Mouse (Mus musculus) erythroblast, embryonic 14.5 days (primary cell): ENCODE results near the gene Fbxw9. TPM values are rescaled to one million over a fixed set of nuclear protein-coding genes. Genes with fewer than 3 reads are reported as not detected.

Experiments
- H3K27me3 ChIP-seq: 2 replicates; pipeline ENCODE4 v1.6.1; 2012; ENCODE audit warnings: inconsistent platforms; ENCODE audit not compliant: control insufficient read depth
- H3K36me3 ChIP-seq: 2 replicates; pipeline ENCODE4 v1.6.1; 2012; ENCODE audit warnings: mild to moderate bottlenecking, inconsistent platforms; ENCODE audit not compliant: control insufficient read depth
- H3K4me1 ChIP-seq: 2 replicates; pipeline ENCODE4 v1.6.1; 2012; ENCODE audit warnings: inconsistent platforms; ENCODE audit not compliant: control insufficient read depth
- H3K4me3 ChIP-seq: replicated peaks from 2 replicates; pipeline ENCODE3; 2012; ENCODE audit warnings: moderate library complexity, mild to moderate bottlenecking, inconsistent platforms
- H3K9me3 ChIP-seq: 2 replicates; pipeline ENCODE4 v1.6.1; 2012; ENCODE audit warnings: low read length, inconsistent platforms, mixed read lengths; ENCODE audit not compliant: control insufficient read depth
- GATA1 ChIP-seq: IDR thresholded peaks from 2 replicates; pipeline ENCODE4 v1.6.1; 2012; ENCODE audit warnings: low read length, inconsistent platforms, mixed read lengths
- TAL1 ChIP-seq: IDR thresholded peaks from 3 replicates; pipeline ENCODE4 v1.6.1; 2012; ENCODE audit warnings: low read length, inconsistent platforms, mixed read lengths
- polyA plus RNA-seq: library from polyadenylated mRNA; stranded (reverse); fragments of >175 nt; gene quantifications from 2 replicates; pipeline ENCODE4 v1.2.3, GENCODE M21; 2012

Fbxw9 gene
- polyA plus RNA-seq, 1 experiment = 0.54 TPM

- peaks cover 55% of the 10 kb centered on the region for H3K36me3 ChIP-seq
- H3K4me3 ChIP-seq = peak overlapping the region; percentile 91
- TF ChIP-seq TAL1 (no peak), GATA1 (no peak)
- no peaks in the 10 kb centered on the region for H3K27me3 ChIP-seq
- H3K9me3 ChIP-seq = no peaks in the 10 kb centered on the region
- peaks cover 69% of the 10 kb centered on the region for H3K4me1 ChIP-seq
Measured at GRCm38 (mm10) chr8:85035165-85035727, 24.6 kb upstream of the Fbxw9 start.

GRCm38 (mm10) chr8:85035728-85036310 is 24.0 kb upstream of the Fbxw9 start:
- H3K4me3 ChIP-seq = peak overlapping the region; percentile 91
- no peaks in the 10 kb centered on the region for H3K9me3 ChIP-seq
- peaks cover 56% of the 10 kb centered on the region for H3K36me3 ChIP-seq
- no peak for TF ChIP-seq GATA1
- no peak for TF ChIP-seq TAL1
- no peaks in the 10 kb centered on the region for H3K27me3 ChIP-seq
- peaks cover 70% of the 10 kb centered on the region for H3K4me1 ChIP-seq

- peak overlapping the region; percentile 91 for H3K4me3 ChIP-seq
- peaks cover 74% of the 10 kb centered on the region for H3K4me1 ChIP-seq
- TF ChIP-seq GATA1 = no peak
- TF ChIP-seq TAL1 = no peak
- H3K9me3 ChIP-seq = no peaks in the 10 kb centered on the region
- no peaks in the 10 kb centered on the region for H3K27me3 ChIP-seq
- peaks cover 57% of the 10 kb centered on the region for H3K36me3 ChIP-seq
Measured at GRCm38 (mm10) chr8:85036381-85036717, 23.5 kb upstream of the Fbxw9 start.

GRCm38 (mm10) chr8:85036718-85037365 is 23.0 kb upstream of the Fbxw9 start, which contains the start of gene Tnpo2:
Gene Tnpo2 (plus strand): TSS chr8:85036915.
- Histone ChIP-seq H3K4me3 (peak within 1 kb of the TSS; percentile 91), H3K4me1 (peaks cover 72% of the 10 kb centered on the region), H3K27me3 (no peaks in the 10 kb centered on the region), H3K36me3 (peaks cover 57% of the 10 kb centered on the region), H3K9me3 (no peaks in the 10 kb centered on the region)
- TF ChIP-seq TAL1 = no peak
- TF ChIP-seq GATA1 = no peak

- Histone ChIP-seq H3K9me3 (no peaks in the 10 kb centered on the region), H3K4me3 (peak overlapping the region; percentile 91), H3K4me1 (peaks cover 68% of the 10 kb centered on the region), H3K27me3 (no peaks in the 10 kb centered on the region), H3K36me3 (peaks cover 57% of the 10 kb centered on the region)
- TF ChIP-seq GATA1 = no peak
- TF ChIP-seq TAL1 = no peak
Measured at GRCm38 (mm10) chr8:85037366-85037680, 22.5 kb upstream of the Fbxw9 start.

GRCm38 (mm10) chr8:85037681-85038531 is 21.9 kb upstream of the Fbxw9 start:
- Histone ChIP-seq H3K27me3 (no peaks in the 10 kb centered on the region), H3K4me3 (peak overlapping the region; percentile 91), H3K9me3 (no peaks in the 10 kb centered on the region), H3K36me3 (peaks cover 56% of the 10 kb centered on the region), H3K4me1 (peaks cover 66% of the 10 kb centered on the region)
- TF ChIP-seq TAL1 (no peak), GATA1 (no peak)

GRCm38 (mm10) chr8:85043619-85044018 is 16.2 kb upstream of the Fbxw9 start:
- Histone ChIP-seq H3K4me3 (no peak overlapping the region), H3K4me1 (peaks cover 24% of the 10 kb centered on the region), H3K9me3 (no peaks in the 10 kb centered on the region), H3K27me3 (no peaks in the 10 kb centered on the region), H3K36me3 (peaks cover 95% of the 10 kb centered on the region)
- TF ChIP-seq TAL1 (no peak), GATA1 (no peak)

- Histone ChIP-seq H3K27me3 (peaks cover 5% of the 10 kb centered on the region), H3K4me1 (peaks cover 15% of the 10 kb centered on the region), H3K9me3 (no peaks in the 10 kb centered on the region), H3K36me3 (peaks cover 54% of the 10 kb centered on the region), H3K4me3 (no peak overlapping the region)
- TF ChIP-seq GATA1 = no peak
- no peak for TF ChIP-seq TAL1
Measured at GRCm38 (mm10) chr8:85057367-85057766, 2.5 kb upstream of the Fbxw9 start.

GRCm38 (mm10) chr8:85062603-85063002 is 2.7 kb downstream of the Fbxw9 start:
- Histone ChIP-seq H3K36me3 (peaks cover 17% of the 10 kb centered on the region), H3K27me3 (peaks cover 5% of the 10 kb centered on the region), H3K9me3 (no peaks in the 10 kb centered on the region), H3K4me1 (peaks cover 15% of the 10 kb centered on the region), H3K4me3 (no peak overlapping the region)
- TF ChIP-seq TAL1 (no peak), GATA1 (no peak)
